Mouse (Mus musculus) kidney, adult 2 months (tissue): ENCODE measurements around the gene Txndc17.

Experiments
- CTCF ChIP-seq: fragments of 200-500 bp; conservative IDR thresholded peaks from 2 replicates; pipeline ENCODE4 v1.5.1; 2011; ENCODE audit warnings: low read depth, mild to moderate bottlenecking, control low read depth, low read length, moderate library complexity, mixed read lengths; ENCODE audit not compliant: insufficient read depth, insufficient read length
- POLR2A ChIP-seq: fragments of 200-500 bp; IDR thresholded peaks from one replicate; pipeline ENCODE4 v1.6.1; 2011; ENCODE audit warnings: low read depth, low read length, control low read depth

GRCm38 (mm10) chr11:72180556-72180955 is 26.8 kb upstream of the Txndc17 start:
- no peak for TF ChIP-seq POLR2A
- TF ChIP-seq CTCF = no peak
